Mouse (Mus musculus): ENCODE measurements around the gene Mgmt. TPM values are rescaled to one million over a fixed set of nuclear protein-coding genes. Genes with fewer than 3 reads are reported as not detected.

Mgmt gene
- total RNA-seq, 2 experiments from 2014 or later: 0.43 TPM; not detected in 1

GRCm38 (mm10) chr7:136898005-136898404 lies 3.6 kb downstream of the Mgmt start:
- no peak for ATAC-seq (replicated peaks; ENCODE audit: low FRiP score, poor library complexity, severe bottlenecking)

GRCm38 (mm10) chr7:136908616-136909144 lies 14.3 kb downstream of the Mgmt start:
- ATAC-seq (replicated peaks; ENCODE audit: low FRiP score, poor library complexity, severe bottlenecking): no peak

- no peak for ATAC-seq (replicated peaks; ENCODE audit: low FRiP score, poor library complexity, severe bottlenecking)
These were observed 18.5 kb downstream of the Mgmt start for GRCm38 (mm10) chr7:136912901-136913300.

- ATAC-seq (replicated peaks; ENCODE audit: low FRiP score, poor library complexity, severe bottlenecking): no peak
These were observed 21.6 kb downstream of the Mgmt start for GRCm38 (mm10) chr7:136916021-136916420.

- no peak for ATAC-seq (replicated peaks; ENCODE audit: low FRiP score, poor library complexity, severe bottlenecking)
These were observed 26.8 kb downstream of the Mgmt start for GRCm38 (mm10) chr7:136920976-136921755.

GRCm38 (mm10) chr7:136922230-136922629 lies 27.8 kb downstream of the Mgmt start:
- ATAC-seq (replicated peaks; ENCODE audit: low FRiP score, poor library complexity, severe bottlenecking): no peak

GRCm38 (mm10) chr7:136924610-136925260 lies 30.3 kb downstream of the Mgmt start:
- no peak for ATAC-seq (replicated peaks; ENCODE audit: low FRiP score, poor library complexity, severe bottlenecking)

GRCm38 (mm10) chr7:136926178-136926577 lies 31.8 kb downstream of the Mgmt start:
- no peak for ATAC-seq (replicated peaks; ENCODE audit: low FRiP score, poor library complexity, severe bottlenecking)

- ATAC-seq (replicated peaks; ENCODE audit: low FRiP score, poor library complexity, severe bottlenecking): no peak
These were observed 36.0 kb downstream of the Mgmt start for GRCm38 (mm10) chr7:136930451-136930850.

- no peak for ATAC-seq (replicated peaks; ENCODE audit: low FRiP score, poor library complexity, severe bottlenecking)
These were observed 39.0 kb downstream of the Mgmt start for GRCm38 (mm10) chr7:136933367-136933766.

GRCm38 (mm10) chr7:136934336-136934735 lies 39.9 kb downstream of the Mgmt start:
- ATAC-seq (replicated peaks; ENCODE audit: low FRiP score, poor library complexity, severe bottlenecking): no peak

GRCm38 (mm10) chr7:136934784-136935183 lies 40.4 kb downstream of the Mgmt start:
- ATAC-seq (replicated peaks; ENCODE audit: low FRiP score, poor library complexity, severe bottlenecking): no peak

- no peak for ATAC-seq (replicated peaks; ENCODE audit: low FRiP score, poor library complexity, severe bottlenecking)
These were observed 44.0 kb downstream of the Mgmt start for GRCm38 (mm10) chr7:136938371-136938770.

- no peak for ATAC-seq (replicated peaks; ENCODE audit: low FRiP score, poor library complexity, severe bottlenecking)
These were observed 48.0 kb downstream of the Mgmt start for GRCm38 (mm10) chr7:136942414-136942813.

- no peak for ATAC-seq (replicated peaks; ENCODE audit: low FRiP score, poor library complexity, severe bottlenecking)
These were observed 49.5 kb downstream of the Mgmt start for GRCm38 (mm10) chr7:136943886-136944285.

- no peak for ATAC-seq (replicated peaks; ENCODE audit: low FRiP score, poor library complexity, severe bottlenecking)
These were observed 51.3 kb downstream of the Mgmt start for GRCm38 (mm10) chr7:136945697-136946096.

GRCm38 (mm10) chr7:136946131-136946530 lies 51.7 kb downstream of the Mgmt start:
- ATAC-seq (replicated peaks; ENCODE audit: low FRiP score, poor library complexity, severe bottlenecking): no peak

- no peak for ATAC-seq (replicated peaks; ENCODE audit: low FRiP score, poor library complexity, severe bottlenecking)
These were observed 53.9 kb downstream of the Mgmt start for GRCm38 (mm10) chr7:136948275-136948810.

- ATAC-seq (replicated peaks; ENCODE audit: low FRiP score, poor library complexity, severe bottlenecking): no peak
These were observed 58.2 kb downstream of the Mgmt start for GRCm38 (mm10) chr7:136952608-136953007.

- no peak for ATAC-seq (replicated peaks; ENCODE audit: low FRiP score, poor library complexity, severe bottlenecking)
These were observed 58.8 kb downstream of the Mgmt start for GRCm38 (mm10) chr7:136953251-136953650.

- ATAC-seq (replicated peaks; ENCODE audit: low FRiP score, poor library complexity, severe bottlenecking): no peak
These were observed 77.9 kb downstream of the Mgmt start for GRCm38 (mm10) chr7:136972361-136972760.
